In the genomic region with DNA sequence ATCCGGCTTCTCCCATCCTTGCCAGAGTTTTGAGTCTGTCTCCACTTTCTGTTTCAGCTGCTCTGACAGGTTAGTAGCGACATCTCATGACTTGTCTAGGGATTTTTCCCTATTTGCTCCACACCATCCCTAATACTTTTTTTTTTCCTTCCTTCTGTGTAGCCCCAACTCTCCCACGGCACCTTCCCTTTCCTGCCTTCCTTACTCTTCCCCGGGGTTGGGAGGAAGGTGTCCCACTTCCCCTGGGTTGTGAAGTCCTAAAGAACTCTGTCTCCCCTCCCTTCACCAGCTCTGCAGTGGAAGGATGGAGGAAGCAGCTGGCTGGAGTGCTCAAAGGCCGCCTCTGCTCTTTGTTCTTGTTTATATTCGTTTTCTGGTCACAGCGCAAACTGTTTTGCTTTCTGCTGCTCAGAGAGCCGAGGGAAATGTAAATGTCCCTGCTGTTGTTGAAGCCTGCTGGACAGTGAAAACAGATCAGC, we compare ENCODE assay signal across 9 mouse cellular contexts.
A peak's percentile ranks its signal among the peaks of the same experiment; 100 is the strongest.
DNase-seq lines count a peak whose midpoint lies in the region; ATAC-seq and TF ChIP-seq lines count a peak whose summit lies in the region.
"Had no signal": no experiment of that assay in that cellular context is flagged by ENCODE, and none has a peak within 500 bp of the region (broad histone marks: within the 10 kb centered on the region; RNA-seq: fewer than 3 reads in every experiment).

No protein-coding gene starts in this region.

- no peak overlapping the region for H3K4me3 ChIP-seq in forebrain, embryonic 10.5 days
- H3K4me3 ChIP-seq in forebrain, embryonic 15.5 days, result no peak overlapping the region

- DNase-seq in forebrain, embryonic 10.5 days (ENCODE audit: extremely low spot score, low spot score), result no peak
- peak; percentile 70 for DNase-seq in brain, embryonic 14.5 days (ENCODE audit: low read depth)
- DNase-seq in heart, postnatal 4 days, result peak; percentile 25
- DNase-seq in layer of hippocampus, postnatal 14 days (ENCODE audit: low spot score in 2 of 2), result peak; percentile 28 to 44
- peak; percentile 49 for DNase-seq in neural tube, embryonic 10.5 days (ENCODE audit: extremely low spot score, low spot score)
- no peak for DNase-seq in gastrocnemius, postnatal 10 days
- DNase-seq in gastrocnemius, adult 8-10 months (ENCODE audit: low spot score in 2 of 2), result no peak

- peaks cover 97% of the 10 kb centered on the region for H3K27me3 ChIP-seq in forebrain, embryonic 10.5 days (ENCODE audit: poor library complexity, severe bottlenecking)
- H3K27me3 ChIP-seq in forebrain, embryonic 15.5 days, result peaks cover 69% of the 10 kb centered on the region

- peak overlapping the region; percentile 54 for H3K27ac ChIP-seq in forebrain, embryonic 10.5 days
- H3K27ac ChIP-seq in forebrain, embryonic 15.5 days (replicated peaks), result no peak overlapping the region
- H3K27ac ChIP-seq: macrophage had no signal

- no peaks in the 10 kb centered on the region for H3K9me3 ChIP-seq in forebrain, embryonic 10.5 days
- H3K9me3 ChIP-seq in forebrain, embryonic 15.5 days, result no peaks in the 10 kb centered on the region

- H3K4me2 ChIP-seq in forebrain, embryonic 15.5 days (replicated peaks), result no peak overlapping the region

- H3K4me1 ChIP-seq in forebrain, embryonic 10.5 days, result peaks cover 22% of the 10 kb centered on the region
- H3K4me1 ChIP-seq in forebrain, embryonic 15.5 days, result peaks cover 10% of the 10 kb centered on the region

- H3K9ac ChIP-seq in forebrain, embryonic 15.5 days (replicated peaks), result no peak overlapping the region

- ATAC-seq in forebrain, embryonic 15.5 days (replicated peaks), result no peak; the same call in 1 of the 2 replicates

- TF ChIP-seq CTCF in brain, embryonic 14.5 days (IDR thresholded peaks at IDR 0.05; ENCODE audit: borderline replicate concordance, extremely low read depth, insufficient read depth, insufficient read length), result no peak

- TF ChIP-seq POLR2A in brain, embryonic 14.5 days (IDR thresholded peaks at IDR 0.05; ENCODE audit: borderline replicate concordance, extremely low read depth, insufficient read depth, insufficient read length, poor library complexity, severe bottlenecking), result no peak

- WGBS in forebrain, embryonic 10.5 days, result 33% methylated on average over 8 of the region's 8 CpGs
- WGBS in forebrain, embryonic 15.5 days, result 19% methylated on average over 8 of the region's 8 CpGs

- no peaks in the 10 kb centered on the region for H3K36me3 ChIP-seq in forebrain, embryonic 10.5 days (replicated peaks)
- H3K36me3 ChIP-seq in forebrain, embryonic 15.5 days, result no peaks in the 10 kb centered on the region

Comparison
In these comparisons a context has a peak if more than half of its experiments do, and no peak if none do; other contexts are left out.
1. DNase-seq: peak in brain, embryonic 14.5 days (single experiment), heart, postnatal 4 days (single experiment), layer of hippocampus, postnatal 14 days (2 of 2) and neural tube, embryonic 10.5 days (single experiment); none in forebrain, embryonic 10.5 days (single experiment), gastrocnemius, postnatal 10 days (single experiment) and gastrocnemius, adult 8-10 months (0 of 2).